Mouse (Mus musculus) CH12.LX (cell line): ENCODE measurements at regions not wholly inside any gene's neighbourhood (a gene's known extent, or its start where the extent isn't known, plus 50 kb on each side); places are given as distances from the start of the nearest gene placed in this dataset.

Experiments
- DNase-seq: peaks from one replicate; pipeline ENCODE4 v3.0.0-alpha.2; 2013; ENCODE audit errors: extremely low read depth
- H3K27ac ChIP-seq: 2 replicates; pipeline ENCODE4 v1.5.1; 2012; ENCODE audit warnings: low read depth, mild to moderate bottlenecking, control low read depth, moderate library complexity; ENCODE audit not compliant: insufficient read depth
- H3K27me3 ChIP-seq: replicated peaks from 2 replicates; pipeline ENCODE3; 2012; ENCODE audit warnings: inconsistent platforms
- H3K36me3 ChIP-seq, 2 experiments: replicated peaks in 1 of 2; 2 replicates each; pipeline versions ENCODE3 to v1.6.1; 2012; ENCODE audit warnings: inconsistent platforms in 1 of 2, low read length in 1 of 2, mild to moderate bottlenecking in 1 of 2, mixed read lengths in 1 of 2, moderate library complexity in 1 of 2; ENCODE audit not compliant: control insufficient read depth in 1 of 2, insufficient read depth in 1 of 2
- H3K4me1 ChIP-seq, 2 experiments: 2 replicates each; pipeline ENCODE4 v1.6.1; 2012; ENCODE audit warnings: inconsistent platforms in 1 of 2, moderate library complexity in 1 of 2; ENCODE audit not compliant: insufficient read depth in 2 of 2, control insufficient read depth in 1 of 2
- H3K4me2 ChIP-seq: 2 replicates; pipeline ENCODE4 v1.6.1; 2012; ENCODE audit warnings: low read depth, mild to moderate bottlenecking, control low read depth; ENCODE audit not compliant: poor library complexity, insufficient read depth, severe bottlenecking
- H3K4me3 ChIP-seq, 3 experiments: fragments of 150-350 bp in 1 of 3; sonication (generic) in 1 of 3; replicated peaks in 1 of 3; 2 replicates each; pipeline versions ENCODE3 to v1.5.1; 2011 to 2012; ENCODE audit warnings: low read depth in 2 of 3, low read length in 2 of 3, mild to moderate bottlenecking in 2 of 3, moderate library complexity in 2 of 3, control low read depth in 1 of 3, improper control_type of control experiment in 1 of 3, inconsistent platforms in 1 of 3, mixed read lengths in 1 of 3; ENCODE audit not compliant: poor library complexity in 1 of 3
- H3K79me2 ChIP-seq: replicated peaks from 2 replicates; pipeline ENCODE4 v1.6.1; 2012; ENCODE audit warnings: mild to moderate bottlenecking, moderate library complexity; ENCODE audit not compliant: control insufficient read depth, poor library complexity, insufficient read depth, severe bottlenecking; ENCODE audit errors: extremely low read depth
- H3K9ac ChIP-seq: 2 replicates; pipeline ENCODE4 v1.6.1; 2012; ENCODE audit warnings: low read depth, mild to moderate bottlenecking, control low read depth, moderate library complexity; ENCODE audit not compliant: insufficient read depth
- H3K9me3 ChIP-seq: replicated peaks from 2 replicates; pipeline ENCODE3; 2012; ENCODE audit warnings: low read length, inconsistent platforms, mixed read lengths
- BHLHE40 ChIP-seq: IDR thresholded peaks from 2 replicates; pipeline ENCODE4 v1.6.1; 2011; ENCODE audit warnings: mild to moderate bottlenecking, low read depth, low read length, improper control_type of control experiment
- CHD1 ChIP-seq: IDR thresholded peaks from 2 replicates; pipeline ENCODE4 v1.6.1; 2012; ENCODE audit warnings: low read depth, low read length, improper control_type of control experiment, inconsistent platforms
- ELF1 ChIP-seq: IDR thresholded peaks from 2 replicates; pipeline ENCODE4 v1.6.1; 2014; ENCODE audit warnings: low read depth, mild to moderate bottlenecking, inconsistent platforms, low read length, improper control_type of control experiment
- EP300 ChIP-seq: IDR thresholded peaks from 2 replicates; pipeline ENCODE4 v1.6.1; 2011; ENCODE audit warnings: low read length, improper control_type of control experiment
- ETS1 ChIP-seq: conservative IDR thresholded peaks from 2 replicates; pipeline ENCODE4 v1.6.1; 2012; ENCODE audit warnings: low read depth, mild to moderate bottlenecking, inconsistent platforms, low read length, improper control_type of control experiment, moderate library complexity
- GABPA ChIP-seq: IDR thresholded peaks from 2 replicates; pipeline ENCODE4 v1.6.1; 2012; ENCODE audit warnings: low read depth, low read length, improper control_type of control experiment, inconsistent platforms; ENCODE audit not compliant: insufficient replicate concordance
- HCFC1 ChIP-seq: IDR thresholded peaks from 2 replicates; pipeline ENCODE4 v1.6.1; 2012; ENCODE audit warnings: low read depth, mild to moderate bottlenecking, inconsistent platforms, low read length, improper control_type of control experiment
- IRF4 ChIP-seq: IDR thresholded peaks from 2 replicates; pipeline ENCODE4 v1.6.1; 2014; ENCODE audit warnings: low read depth, mild to moderate bottlenecking, inconsistent platforms, low read length, improper control_type of control experiment
- MAFK ChIP-seq: IDR thresholded peaks from 2 replicates; pipeline ENCODE4 v1.6.1; 2011; ENCODE audit warnings: low read length, improper control_type of control experiment; ENCODE audit not compliant: insufficient replicate concordance
- MAZ ChIP-seq: IDR thresholded peaks from 2 replicates; pipeline ENCODE4 v1.6.1; 2012; ENCODE audit warnings: low read depth, mild to moderate bottlenecking, inconsistent platforms, low read length, improper control_type of control experiment, moderate library complexity
- MEF2A ChIP-seq: IDR thresholded peaks from 2 replicates; pipeline ENCODE4 v1.6.1; 2014; ENCODE audit warnings: low read depth, mild to moderate bottlenecking, inconsistent platforms, low read length, improper control_type of control experiment, borderline replicate concordance
- MYC ChIP-seq: IDR thresholded peaks from 2 replicates; pipeline ENCODE4 v1.6.1; 2011; ENCODE audit warnings: low read depth, mild to moderate bottlenecking, improper control_type of control experiment, low read length
- PAX5 ChIP-seq: IDR thresholded peaks from 2 replicates; pipeline ENCODE4 v1.6.1; 2012; ENCODE audit warnings: low read length, inconsistent platforms, mixed read lengths
- POLR2A ChIP-seq: IDR thresholded peaks from 2 replicates; pipeline ENCODE4 v1.6.1; 2011; ENCODE audit warnings: low read depth, mild to moderate bottlenecking, improper control_type of control experiment, low read length
- RCOR1 ChIP-seq: conservative IDR thresholded peaks from 2 replicates; pipeline ENCODE4 v1.6.1; 2012; ENCODE audit warnings: low read depth, mild to moderate bottlenecking, inconsistent platforms, low read length, improper control_type of control experiment
- SIN3A ChIP-seq: IDR thresholded peaks from 2 replicates; pipeline ENCODE4 v1.6.1; 2012; ENCODE audit warnings: low read length, improper control_type of control experiment, inconsistent platforms
- SMC3 ChIP-seq: IDR thresholded peaks from 2 replicates; pipeline ENCODE4 v1.6.1; 2011; ENCODE audit warnings: low read depth, low read length, improper control_type of control experiment
- TBP ChIP-seq: conservative IDR thresholded peaks from 2 replicates; pipeline ENCODE4 v1.6.1; 2011; ENCODE audit warnings: low read depth, low read length, improper control_type of control experiment
- TCF12 ChIP-seq: IDR thresholded peaks from 2 replicates; pipeline ENCODE4 v1.6.1; 2014; ENCODE audit warnings: low read depth, mild to moderate bottlenecking, inconsistent platforms, low read length, improper control_type of control experiment
- UBTF ChIP-seq: IDR thresholded peaks from 2 replicates; pipeline ENCODE4 v1.6.1; 2012; ENCODE audit warnings: low read depth, mild to moderate bottlenecking, inconsistent platforms, low read length, improper control_type of control experiment, moderate library complexity
- USF1 ChIP-seq: IDR thresholded peaks from 2 replicates; pipeline ENCODE4 v1.6.1; 2014; ENCODE audit warnings: low read depth, mild to moderate bottlenecking, inconsistent platforms, low read length, improper control_type of control experiment
- USF2 ChIP-seq: conservative IDR thresholded peaks from 2 replicates; pipeline ENCODE4 v1.6.1; 2011; ENCODE audit warnings: low read depth, low read length, improper control_type of control experiment
- ZC3H11A ChIP-seq: IDR thresholded peaks from 2 replicates; pipeline ENCODE4 v1.6.1; 2012; ENCODE audit warnings: low read depth, mild to moderate bottlenecking, inconsistent platforms, low read length, improper control_type of control experiment
- ZKSCAN1 ChIP-seq: IDR thresholded peaks from 2 replicates; pipeline ENCODE4 v1.6.1; 2012; ENCODE audit warnings: low read depth, inconsistent platforms, low read length, improper control_type of control experiment, borderline replicate concordance
- ZMIZ1 ChIP-seq: IDR thresholded peaks from 2 replicates; pipeline ENCODE4 v1.6.1; 2012; ENCODE audit warnings: low read depth, mild to moderate bottlenecking, inconsistent platforms, low read length, improper control_type of control experiment
- ZNF384 ChIP-seq: IDR thresholded peaks from 2 replicates; pipeline ENCODE4 v1.6.1; 2012; ENCODE audit warnings: low read depth, low read length, improper control_type of control experiment, inconsistent platforms
- dilution Hi-C: fragments of 300-500 bp; cut with MboI; formaldehyde crosslinking; loops from 2 replicates; pipeline ENCODE4 v1.14.3; 2020; ENCODE audit warnings: low sequenced_read_pairs; ENCODE audit not compliant: extremely low pct_unique_long_range_greater_than_20kb, extremely low pct_ligation_motif_present
- in situ Hi-C: fragments of 300-500 bp; cut with MboI; formaldehyde crosslinking; loops from 3 replicates; pipeline ENCODE4 v1.14.3; 2019; ENCODE audit warnings: low sequenced_read_pairs, low pct_ligation_motif_present, low pct_unique_long_range_greater_than_20kb, mixed read lengths

DNA sequence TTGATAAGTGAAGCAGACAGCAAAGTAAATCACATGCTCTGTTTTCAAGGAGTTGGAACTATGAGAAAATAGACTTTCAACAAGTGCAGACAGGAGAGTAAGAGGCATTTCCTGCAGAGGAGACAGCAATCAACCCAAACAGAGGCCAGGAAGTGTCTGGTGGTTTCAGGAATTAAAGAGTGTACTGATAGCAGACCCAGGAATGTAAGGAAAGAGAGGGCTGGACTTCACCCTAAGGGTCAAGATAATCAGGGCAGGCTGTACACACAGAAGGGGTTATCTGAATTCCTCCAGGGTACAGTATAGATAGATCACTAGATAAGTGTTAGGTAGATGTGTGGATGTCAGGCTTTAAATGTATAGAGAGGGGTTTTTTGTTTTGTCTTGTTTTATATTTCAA lies 123.6 kb upstream of the Emcn start:
- in situ Hi-C loops = no loop called here
- dilution Hi-C loops = no loop called here

DNA sequence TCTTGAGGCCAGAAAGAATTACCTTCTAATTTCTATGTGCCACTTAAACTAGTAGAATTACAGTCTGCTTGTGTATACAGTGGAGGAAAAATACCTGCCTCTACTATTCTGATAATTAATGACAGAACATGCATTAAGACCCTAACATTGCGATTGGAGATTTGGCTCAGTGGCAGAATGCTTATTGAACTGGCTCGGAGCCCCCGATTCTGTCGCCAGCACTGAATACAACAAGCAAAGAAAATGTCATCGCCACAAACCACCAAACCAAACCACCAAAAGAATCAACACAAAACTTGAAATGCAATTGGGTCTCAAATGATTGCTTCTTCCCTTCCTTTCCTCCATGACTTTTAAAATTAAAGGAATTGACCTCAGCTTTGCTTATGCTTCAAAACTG lies 122.9 kb upstream of the Emcn start:
- Histone ChIP-seq H3K9ac (no peak overlapping the region), H3K9me3 (no peaks in the 10 kb centered on the region), H3K27ac (no peak overlapping the region), H3K27me3 (no peaks in the 10 kb centered on the region), H3K4me1 (no peaks in the 10 kb centered on the region), H3K79me2 (no peaks in the 10 kb centered on the region; the same call in 1 of the 2 replicates), H3K4me2 (no peak overlapping the region), H3K4me3 (no peak overlapping the region), H3K36me3 (no peaks in the 10 kb centered on the region)
- in situ Hi-C loops = no loop called here
- DNase-seq = no peak
- TF ChIP-seq MYC (no peak), SMC3 (no peak), RCOR1 (no peak), HCFC1 (no peak), SIN3A (no peak), TCF12 (no peak), UBTF (no peak), ZC3H11A (no peak), ZKSCAN1 (no peak), MAZ (no peak), GABPA (no peak), PAX5 (no peak), MEF2A (no peak)
- dilution Hi-C loops = no loop called here

More for the DNA sequence above, 123.6 kb upstream of the Emcn start:
- Histone ChIP-seq H3K36me3 (no peaks in the 10 kb centered on the region), H3K4me2 (no peak overlapping the region), H3K27me3 (no peaks in the 10 kb centered on the region), H3K4me3 (no peak overlapping the region), H3K9me3 (no peaks in the 10 kb centered on the region), H3K79me2 (no peaks in the 10 kb centered on the region; the same call in 1 of the 2 replicates), H3K27ac (no peak overlapping the region), H3K9ac (no peak overlapping the region), H3K4me1 (no peaks in the 10 kb centered on the region)
- TF ChIP-seq ZNF384 (no peak), USF2 (no peak), ELF1 (no peak), CHD1 (no peak), ZMIZ1 (no peak), POLR2A (no peak), BHLHE40 (no peak), ZC3H11A (no peak), EP300 (no peak), TCF12 (no peak), HCFC1 (no peak), SMC3 (no peak), ETS1 (no peak), PAX5 (no peak), USF1 (no peak), TBP (no peak), UBTF (no peak), MAFK (no peak), IRF4 (no peak), MYC (no peak)
- DNase-seq = no peak
